15 mouse cellular contexts compared by ENCODE assay signal in the genomic region with DNA sequence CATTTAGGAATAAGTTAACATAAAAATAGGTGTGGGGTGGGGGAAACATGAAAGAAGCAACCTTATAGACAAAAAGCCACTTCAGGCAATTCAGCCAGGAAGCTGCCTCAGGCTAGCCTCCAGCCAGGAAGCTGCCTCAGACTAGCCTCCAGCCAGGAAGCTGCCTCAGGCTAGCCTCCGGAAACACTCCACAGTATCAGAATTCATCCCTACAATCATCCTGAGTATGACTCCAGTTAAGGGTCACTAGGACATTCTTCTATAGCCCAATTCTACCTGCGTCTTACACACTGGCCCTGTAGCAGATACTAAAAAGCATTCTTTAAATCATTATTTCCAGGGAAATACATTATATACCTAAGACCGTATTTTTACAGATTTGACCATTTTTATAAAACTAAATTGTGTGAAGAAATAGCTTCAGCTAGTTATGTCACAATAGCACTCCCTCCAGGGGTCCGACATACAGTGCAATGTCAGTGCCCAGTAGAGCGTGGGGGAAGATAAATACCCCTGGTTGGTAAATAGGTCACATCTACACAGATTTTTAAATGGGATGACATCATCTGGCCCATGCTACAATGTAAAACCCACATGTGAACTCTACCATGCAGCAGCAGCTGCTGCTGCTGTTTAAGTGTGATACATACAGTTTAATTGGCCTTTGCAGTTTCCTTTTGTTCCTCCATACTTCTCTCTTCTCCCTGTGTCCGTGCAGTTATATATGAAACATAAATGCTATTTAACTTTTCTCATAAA. TPM values are rescaled to one million over a fixed set of nuclear protein-coding genes. Genes with fewer than 3 reads are reported as not detected.
DNase-seq lines count a peak whose midpoint lies in the region; ATAC-seq and TF ChIP-seq lines count a peak whose summit lies in the region.
"Had no signal": no experiment of that assay in that cellular context is flagged by ENCODE, and none has a peak within 500 bp of the region (broad histone marks: within the 10 kb centered on the region; RNA-seq: fewer than 3 reads in every experiment).

No protein-coding gene starts in this region.

- H3K27me3 ChIP-seq in hindbrain, embryonic 10.5 days (ENCODE audit: insufficient read depth, poor library complexity, severe bottlenecking), result no peaks in the 10 kb centered on the region
- H3K27me3 ChIP-seq in hindbrain, postnatal 0 days (ENCODE audit: insufficient read depth, low read length), result no peaks in the 10 kb centered on the region
- no peaks in the 10 kb centered on the region for H3K27me3 ChIP-seq in hindbrain, embryonic 14.5 days (ENCODE audit: control insufficient read depth, insufficient read depth, low read length)
- H3K27me3 ChIP-seq in neural tube, embryonic 13.5 days, result no peaks in the 10 kb centered on the region
- no peaks in the 10 kb centered on the region for H3K27me3 ChIP-seq in thymus, adult 2 months (ENCODE audit: control insufficient read depth, insufficient read depth, low read length)
- H3K27me3 ChIP-seq: heart, embryonic 15.5 days had no signal

- H3K4me1 ChIP-seq in hindbrain, embryonic 10.5 days (replicated peaks), result peaks cover 48% of the 10 kb centered on the region
- no peaks in the 10 kb centered on the region for H3K4me1 ChIP-seq in hindbrain, postnatal 0 days (ENCODE audit: insufficient read depth, low read length)
- H3K4me1 ChIP-seq in hindbrain, embryonic 14.5 days (replicated peaks; ENCODE audit: control insufficient read depth, insufficient read depth, low read length), result peaks cover 9% of the 10 kb centered on the region; the same call in 1 of the 2 replicates
- H3K4me1 ChIP-seq in neural tube, embryonic 13.5 days (replicated peaks), result peaks cover 18% of the 10 kb centered on the region
- peaks cover 6% of the 10 kb centered on the region for H3K4me1 ChIP-seq in thymus, adult 2 months (replicated peaks; ENCODE audit: control insufficient read depth, insufficient read depth, low read length)
- H3K4me1 ChIP-seq: heart, embryonic 15.5 days had no signal

- no peak for DNase-seq in hindbrain, embryonic 10.5 days (ENCODE audit: low spot score)
- no peak for DNase-seq in hindbrain, postnatal 0 days (ENCODE audit: low spot score)
- peak; percentile 76 for DNase-seq in ZHBTc4 (ENCODE audit: low read depth, low spot score)
- DNase-seq in hindbrain, embryonic 14.5 days (ENCODE audit: low spot score), result no peak
- no peak for DNase-seq in thymus, adult 2 months
- DNase-seq in cerebellum, adult 11 months, result no peak
- DNase-seq in left cerebral cortex, adult 9 months (ENCODE audit: low spot score in 2 of 2), result no peak
- DNase-seq: adrenal gland, adult 2 months; lung, adult 2 months; thymus, postnatal 14 days had no signal

- no peak overlapping the region for H3K4me2 ChIP-seq in hindbrain, postnatal 0 days (ENCODE audit: low read depth, low read length)
- H3K4me2 ChIP-seq in hindbrain, embryonic 14.5 days (replicated peaks), result no peak overlapping the region
- H3K4me2 ChIP-seq in neural tube, embryonic 13.5 days, result no peak overlapping the region
- H3K4me2 ChIP-seq: heart, embryonic 15.5 days had no signal

- H3K36me3 ChIP-seq in hindbrain, embryonic 10.5 days, result 0 out of 2 replicates have a peak, but pooled peaks cover 9% of the 10 kb centered on the region
- no peaks in the 10 kb centered on the region for H3K36me3 ChIP-seq in hindbrain, postnatal 0 days (ENCODE audit: insufficient read depth, low read length)
- no peaks in the 10 kb centered on the region for H3K36me3 ChIP-seq in hindbrain, embryonic 14.5 days (replicated peaks; ENCODE audit: control insufficient read depth, insufficient read depth)
- H3K36me3 ChIP-seq in neural tube, embryonic 13.5 days, result no peaks in the 10 kb centered on the region
- H3K36me3 ChIP-seq in thymus, adult 2 months (ENCODE audit: control insufficient read depth, insufficient read depth, low read length), result no peaks in the 10 kb centered on the region
- H3K36me3 ChIP-seq: heart, embryonic 15.5 days had no signal

- peak overlapping the region; percentile 70 for H3K27ac ChIP-seq in hindbrain, embryonic 10.5 days
- H3K27ac ChIP-seq in hindbrain, postnatal 0 days, result no peak overlapping the region
- H3K27ac ChIP-seq in hindbrain, embryonic 14.5 days, result no peak overlapping the region
- no peak overlapping the region for H3K27ac ChIP-seq in neural tube, embryonic 13.5 days (replicated peaks)
- H3K27ac ChIP-seq in thymus, adult 2 months (ENCODE audit: control insufficient read depth, insufficient read depth, low read length), result no peak overlapping the region
- H3K27ac ChIP-seq: heart, embryonic 15.5 days; kidney, postnatal 0 days had no signal

- H3K9me3 ChIP-seq in hindbrain, embryonic 10.5 days, result no peaks in the 10 kb centered on the region
- H3K9me3 ChIP-seq in hindbrain, postnatal 0 days (ENCODE audit: low read length), result no peaks in the 10 kb centered on the region
- no peaks in the 10 kb centered on the region for H3K9me3 ChIP-seq in hindbrain, embryonic 14.5 days (ENCODE audit: control insufficient read depth, low read length)
- H3K9me3 ChIP-seq in neural tube, embryonic 13.5 days, result no peaks in the 10 kb centered on the region
- H3K9me3 ChIP-seq: heart, embryonic 15.5 days had no signal

- TF ChIP-seq CTCF in hindbrain, postnatal 0 days (IDR thresholded peaks at IDR 0.05; ENCODE audit: low read depth), result no peak
- TF ChIP-seq CTCF in thymus, adult 2 months (IDR thresholded peaks at IDR 0.05; ENCODE audit: borderline replicate concordance, control insufficient read depth, extremely low read depth, insufficient read depth, low read length, poor library complexity), result no peak

- WGBS in hindbrain, embryonic 10.5 days, result 39% methylated on average over 6 of the region's 6 CpGs
- WGBS in hindbrain, postnatal 0 days, result 39% methylated on average over 6 of the region's 6 CpGs
- WGBS in hindbrain, embryonic 14.5 days, result 34% methylated on average over 6 of the region's 6 CpGs
- 40% methylated on average over 6 of the region's 6 CpGs for WGBS in neural tube, embryonic 13.5 days
- 97% methylated on average over 6 of the region's 6 CpGs for WGBS in thymus, adult 2 months

- ATAC-seq in hindbrain, postnatal 0 days, result no peak
- ATAC-seq in hindbrain, embryonic 14.5 days (ENCODE audit: low FRiP score), result peak; percentile 48; the same call in 1 of the 2 replicates
- peak; percentile 43; the same call in 1 of the 2 replicates for ATAC-seq in neural tube, embryonic 13.5 days (ENCODE audit: low read depth)

- TF ChIP-seq POLR2A in thymus, adult 2 months (IDR thresholded peaks at IDR 0.05; ENCODE audit: control insufficient read depth, extremely low read depth, insufficient read depth, low read length, poor library complexity), result no peak

- H3K9ac ChIP-seq in hindbrain, postnatal 0 days (replicated peaks; ENCODE audit: low read length), result no peak overlapping the region
- H3K9ac ChIP-seq in hindbrain, embryonic 14.5 days, result no peak overlapping the region
- no peak overlapping the region for H3K9ac ChIP-seq in neural tube, embryonic 13.5 days
- H3K9ac ChIP-seq: heart, embryonic 15.5 days had no signal

- H3K4me3 ChIP-seq in hindbrain, embryonic 10.5 days, result no peak overlapping the region
- H3K4me3 ChIP-seq in hindbrain, postnatal 0 days (ENCODE audit: low read length), result no peak overlapping the region
- no peak overlapping the region for H3K4me3 ChIP-seq in hindbrain, embryonic 14.5 days (replicated peaks; ENCODE audit: low read length)
- H3K4me3 ChIP-seq in neural tube, embryonic 13.5 days, result no peak overlapping the region
- H3K4me3 ChIP-seq in thymus, adult 2 months (ENCODE audit: control insufficient read depth, insufficient read depth, low read length), result no peak overlapping the region
- H3K4me3 ChIP-seq: heart, embryonic 15.5 days had no signal

RNA-seq across cellular contexts. Expression of a gene that starts 6.4 kb away (rescaled TPM):
- 31.6 and 55.2 TPM in 2 replicates for polyA plus RNA-seq in hindbrain, embryonic 10.5 days (2016; fragmentation: Nextera tagmentation; extraction: Ambion mirVana)
- total RNA-seq in hindbrain, postnatal 0 days (2014; rRNA removed), result 9.9 and 11.2 TPM in 2 replicates
- 11.9 and 13.5 TPM in 2 replicates for polyA plus RNA-seq in hindbrain, postnatal 0 days (2015; fragmentation: Nextera tagmentation; extraction: Ambion mirVana)
- polyA plus RNA-seq in hindbrain, embryonic 14.5 days (2014; fragmentation: Nextera tagmentation; extraction: Ambion mirVana), result 5.9 and 6.4 TPM in 2 replicates
- polyA plus RNA-seq in neural tube, embryonic 13.5 days (2015; fragmentation: Nextera tagmentation; extraction: Ambion mirVana), result 26.0 and 32.7 TPM in 2 replicates
- 0.10 and 0.12 TPM in 2 replicates for polyA plus RNA-seq in thymus, adult 2 months (2012; rRNA removed)
- total RNA-seq: common myeloid progenitor, adult 5-6 weeks; neutrophil, adult 5-6 weeks had no signal

RNA-seq across cellular contexts. Expression of a gene that starts 34.8 kb away (rescaled TPM):
- 25.9 and 26.4 TPM in 2 replicates for polyA plus RNA-seq in hindbrain, embryonic 10.5 days (2016; fragmentation: Nextera tagmentation; extraction: Ambion mirVana)
- total RNA-seq in hindbrain, postnatal 0 days (2014; rRNA removed), result 19.0 and 36.7 TPM in 2 replicates
- 15.0 and 19.2 TPM in 2 replicates for polyA plus RNA-seq in hindbrain, postnatal 0 days (2015; fragmentation: Nextera tagmentation; extraction: Ambion mirVana)
- polyA plus RNA-seq in hindbrain, embryonic 14.5 days (2014; fragmentation: Nextera tagmentation; extraction: Ambion mirVana), result 21.1 and 27.2 TPM in 2 replicates
- polyA plus RNA-seq in neural tube, embryonic 13.5 days (2015; fragmentation: Nextera tagmentation; extraction: Ambion mirVana), result 24.9 and 27.9 TPM in 2 replicates
- polyA plus RNA-seq in thymus, adult 2 months (2012; rRNA removed), result 7.4 and 10.2 TPM in 2 replicates
